Mouse (Mus musculus) ES-Bruce4 (cell line): ENCODE data around the gene Rhot1.

Source experiments
- CTCF ChIP-seq: IDR thresholded peaks from one replicate; pipeline ENCODE4 v1.8.1; 2011; ENCODE audit warnings: low read depth, low read length
- EP300 ChIP-seq: IDR thresholded peaks from 2 replicates; pipeline ENCODE4 v1.6.1; 2011; ENCODE audit warnings: low read depth, low read length; ENCODE audit not compliant: insufficient read depth
- POLR2A ChIP-seq: IDR thresholded peaks from one replicate; pipeline ENCODE4 v1.8.1; 2011; ENCODE audit warnings: low read length; ENCODE audit not compliant: insufficient read depth

DNA sequence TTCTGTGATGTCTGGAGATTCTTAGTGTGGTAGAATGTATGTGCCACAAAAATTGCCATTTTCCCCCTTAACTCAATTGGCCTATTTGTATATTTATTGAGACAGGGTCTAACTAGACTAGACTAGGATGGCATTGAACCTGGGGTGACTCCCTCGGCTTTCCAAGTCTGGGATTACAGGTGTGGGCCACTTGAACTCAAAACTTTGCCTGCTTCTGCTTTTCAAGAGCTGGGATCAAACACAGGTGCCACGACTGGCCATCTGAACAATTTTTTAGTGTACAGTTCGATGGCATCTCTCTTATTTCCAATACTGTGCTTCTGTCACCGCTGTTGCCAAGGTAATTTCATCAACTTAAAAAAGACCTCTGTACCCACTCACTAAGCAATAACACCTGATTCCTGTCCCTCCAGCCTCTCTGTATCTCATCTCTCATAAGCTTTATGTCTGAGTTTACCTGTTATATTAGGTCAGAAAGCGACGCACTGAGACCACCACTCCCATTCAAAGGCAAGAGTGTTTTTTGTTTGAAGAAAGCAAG is 24.2 kb upstream of the Rhot1 start:
- TF ChIP-seq EP300: no peak
- no peak for TF ChIP-seq POLR2A
- TF ChIP-seq CTCF: no peak
